Mouse (Mus musculus) neural tube, embryonic 11.5 days (tissue): ENCODE data around the gene Musk. TPM values are rescaled to one million over a fixed set of nuclear protein-coding genes. Genes with fewer than 3 reads are reported as not detected.

ENCODE experiments used
- ATAC-seq: fragments of 200-750 bp; cut with Nextera tagmentation; 2 replicates; pipeline ENCODE4 v1.8.0; 2017; ENCODE audit warnings: moderate number of reproducible peaks, mild to moderate bottlenecking, moderate TSS enrichment, moderate library complexity; ENCODE audit not compliant: insufficient read depth, low FRiP score, low TSS enrichment
- DNase-seq: peaks from one replicate; pipeline ENCODE4 v3.0.0-alpha.2; 2015; ENCODE audit warnings: low spot score
- H3K27ac ChIP-seq: fragments of 300-500 bp; sonication (generic); 2 replicates; pipeline ENCODE4 v1.5.1; 2014; ENCODE audit warnings: low read depth, mild to moderate bottlenecking, low read length
- H3K27me3 ChIP-seq: fragments of 300-500 bp; sonication (generic); 2 replicates; pipeline ENCODE4 v1.6.1; 2014; ENCODE audit warnings: mild to moderate bottlenecking, low read length, mixed read lengths; ENCODE audit not compliant: control insufficient read depth, insufficient read depth
- H3K36me3 ChIP-seq: fragments of 300-500 bp; sonication (generic); 2 replicates; pipeline ENCODE4 v1.6.1; 2014; ENCODE audit warnings: mild to moderate bottlenecking, low read length, moderate library complexity, mixed read lengths; ENCODE audit not compliant: control insufficient read depth, insufficient read depth
- H3K4me1 ChIP-seq: fragments of 300-500 bp; sonication (generic); 2 replicates; pipeline ENCODE4 v1.6.1; 2014; ENCODE audit warnings: low read length, mixed read lengths; ENCODE audit not compliant: control insufficient read depth, insufficient read depth
- H3K4me2 ChIP-seq: fragments of 300-500 bp; sonication (generic); 2 replicates; pipeline ENCODE4 v1.6.1; 2014; ENCODE audit warnings: low read depth, mild to moderate bottlenecking, moderate library complexity
- H3K4me3 ChIP-seq: fragments of 300-500 bp; sonication (generic); 2 replicates; pipeline ENCODE4 v1.5.1; 2014; ENCODE audit warnings: low read depth, low read length
- H3K9ac ChIP-seq: fragments of 300-500 bp; sonication (generic); 2 replicates; pipeline ENCODE4 v1.6.1; 2014; ENCODE audit warnings: mild to moderate bottlenecking, low read length
- H3K9me3 ChIP-seq: fragments of 300-500 bp; sonication (generic); 2 replicates; pipeline ENCODE4 v1.6.1; 2016; ENCODE audit warnings: low read length; ENCODE audit not compliant: control insufficient read depth
- WGBS: fragments of 180-500 bp; shearing (Covaris S2); extraction: QIAGEN DNeasy Blood & Tissue Kit; methylation state at CpG from one replicate; pipeline ENCODE4 v1.1.7; 2014; 5-methylcytosine and 5-hydroxymethylcytosine counted together
- polyA plus RNA-seq: library from polyadenylated mRNA; unstranded; fragments of >200 nt; fragmentation: Nextera tagmentation; extraction: Ambion mirVana; gene quantifications from 2 replicates; pipeline ENCODE4 v1.2.1, GENCODE M21; 2014

Gene Musk
- polyA plus RNA-seq, 1 experiment from 2014 or later: 1.3 TPM

- Histone ChIP-seq H3K4me2 (no peak overlapping the region), H3K9ac (no peak overlapping the region), H3K27ac (no peak overlapping the region), H3K4me3 (no peak overlapping the region), H3K4me1 (no peaks in the 10 kb centered on the region), H3K9me3 (no peaks in the 10 kb centered on the region), H3K27me3 (no peaks in the 10 kb centered on the region), H3K36me3 (no peaks in the 10 kb centered on the region)
- WGBS: 94% methylated on average over 1 of the region's 1 CpGs
- ATAC-seq (no peak), DNase-seq (no peak)
These were observed 14.8 kb upstream of the Musk start for GRCm38 (mm10) chr4:58270956-58271355.

GRCm38 (mm10) chr4:58271504-58272162 is 14.1 kb upstream of the Musk start:
- H3K27me3 ChIP-seq: no peaks in the 10 kb centered on the region
- H3K9ac ChIP-seq: no peak overlapping the region
- no peak for DNase-seq
- H3K4me2 ChIP-seq: no peak overlapping the region
- no peaks in the 10 kb centered on the region for H3K36me3 ChIP-seq
- no peak overlapping the region for H3K4me3 ChIP-seq
- no peak overlapping the region for H3K27ac ChIP-seq
- H3K4me1 ChIP-seq: no peaks in the 10 kb centered on the region
- ATAC-seq: no peak
- WGBS: 60% methylated on average over 10 of the region's 10 CpGs
- H3K9me3 ChIP-seq: no peaks in the 10 kb centered on the region

- Histone ChIP-seq H3K4me1 (no peaks in the 10 kb centered on the region), H3K9ac (no peak overlapping the region), H3K27ac (no peak overlapping the region), H3K4me3 (no peak overlapping the region), H3K9me3 (no peaks in the 10 kb centered on the region), H3K27me3 (no peaks in the 10 kb centered on the region), H3K36me3 (no peaks in the 10 kb centered on the region), H3K4me2 (no peak overlapping the region)
- no peak for DNase-seq
- ATAC-seq: no peak
- 73% methylated on average over 8 of the region's 8 CpGs for WGBS
These were observed 10.4 kb upstream of the Musk start for GRCm38 (mm10) chr4:58275261-58275895.

GRCm38 (mm10) chr4:58278368-58278767 is 7.4 kb upstream of the Musk start:
- Histone ChIP-seq H3K9ac (no peak overlapping the region), H3K4me3 (no peak overlapping the region), H3K27me3 (no peaks in the 10 kb centered on the region), H3K9me3 (no peaks in the 10 kb centered on the region), H3K4me1 (no peaks in the 10 kb centered on the region), H3K27ac (no peak overlapping the region), H3K4me2 (no peak overlapping the region), H3K36me3 (no peaks in the 10 kb centered on the region)
- ATAC-seq (no peak), DNase-seq (no peak)
- 89% methylated on average over 6 of the region's 6 CpGs for WGBS

GRCm38 (mm10) chr4:58280121-58280520 is 5.6 kb upstream of the Musk start:
- Histone ChIP-seq H3K27ac (no peak overlapping the region), H3K36me3 (no peaks in the 10 kb centered on the region), H3K4me1 (no peaks in the 10 kb centered on the region), H3K27me3 (no peaks in the 10 kb centered on the region), H3K9ac (no peak overlapping the region), H3K4me3 (no peak overlapping the region), H3K9me3 (no peaks in the 10 kb centered on the region), H3K4me2 (no peak overlapping the region)
- WGBS: 86% methylated on average over 2 of the region's 2 CpGs
- DNase-seq (no peak), ATAC-seq (no peak)

GRCm38 (mm10) chr4:58286368-58287090 is 769 bp downstream of the Musk start:
- Histone ChIP-seq H3K4me1 (no peaks in the 10 kb centered on the region), H3K4me3 (no peak overlapping the region), H3K9ac (no peak overlapping the region), H3K27ac (no peak overlapping the region), H3K9me3 (no peaks in the 10 kb centered on the region), H3K27me3 (no peaks in the 10 kb centered on the region), H3K36me3 (no peaks in the 10 kb centered on the region), H3K4me2 (no peak overlapping the region)
- ATAC-seq (no peak), DNase-seq (no peak)
- WGBS: 76% methylated on average over 9 of the region's 9 CpGs

- no peak overlapping the region for H3K4me3 ChIP-seq
- H3K27ac ChIP-seq: no peak overlapping the region
- no peaks in the 10 kb centered on the region for H3K36me3 ChIP-seq
- H3K4me1 ChIP-seq: no peaks in the 10 kb centered on the region
- no peak for ATAC-seq
- H3K9me3 ChIP-seq: no peaks in the 10 kb centered on the region
- H3K4me2 ChIP-seq: no peak overlapping the region
- 89% methylated on average over 5 of the region's 5 CpGs for WGBS
- DNase-seq: no peak
- no peaks in the 10 kb centered on the region for H3K27me3 ChIP-seq
- H3K9ac ChIP-seq: no peak overlapping the region
These were observed 3.0 kb downstream of the Musk start for GRCm38 (mm10) chr4:58288753-58289152.

GRCm38 (mm10) chr4:58291828-58292227 is 6.1 kb downstream of the Musk start:
- DNase-seq: no peak
- no peak for ATAC-seq

GRCm38 (mm10) chr4:58293099-58293498 is 7.3 kb downstream of the Musk start:
- Histone ChIP-seq H3K4me1 (no peaks in the 10 kb centered on the region), H3K4me2 (no peak overlapping the region), H3K27ac (no peak overlapping the region), H3K9ac (no peak overlapping the region), H3K4me3 (no peak overlapping the region), H3K36me3 (no peaks in the 10 kb centered on the region), H3K9me3 (no peaks in the 10 kb centered on the region), H3K27me3 (no peaks in the 10 kb centered on the region)
- no peak for DNase-seq
- 81% methylated on average over 3 of the region's 3 CpGs for WGBS
- no peak for ATAC-seq

More at GRCm38 (mm10) chr4:58291828-58292227, 6.1 kb downstream of the Musk start:
- H3K9me3 ChIP-seq: no peaks in the 10 kb centered on the region
- H3K4me2 ChIP-seq: no peak overlapping the region
- no peak overlapping the region for H3K9ac ChIP-seq
- H3K27ac ChIP-seq: no peak overlapping the region
- H3K4me3 ChIP-seq: no peak overlapping the region
- no peaks in the 10 kb centered on the region for H3K27me3 ChIP-seq
- H3K4me1 ChIP-seq: no peaks in the 10 kb centered on the region
- H3K36me3 ChIP-seq: no peaks in the 10 kb centered on the region
- WGBS: 63% methylated on average over 1 of the region's 1 CpGs
